Mouse (Mus musculus): Measurements from ENCODE around the gene Drd3.

DNA sequence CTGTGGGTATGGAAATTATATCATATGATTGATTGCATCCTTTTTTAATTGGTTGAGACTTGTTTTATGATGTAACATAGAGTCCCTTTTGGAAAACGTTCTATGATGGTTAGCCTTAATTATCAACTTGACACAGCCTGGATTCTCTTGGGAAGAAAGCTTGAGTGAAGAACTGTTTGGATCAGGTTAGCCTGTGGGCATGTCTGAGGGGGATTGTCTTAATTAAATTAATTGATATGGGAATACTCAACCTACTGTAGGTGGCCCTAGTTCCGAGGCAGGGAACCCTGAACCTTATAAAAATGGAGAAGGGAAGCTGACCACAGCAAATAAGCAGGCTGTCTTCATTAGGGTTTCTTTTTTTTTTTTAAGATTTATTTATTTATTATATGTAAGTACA lies 12.9 kb upstream of the Drd3 start:
- TF ChIP-seq CTCF (IDR thresholded peaks at IDR 0.05; ENCODE audit: borderline replicate concordance, extremely low read depth, insufficient read depth, insufficient read length): no peak
- TF ChIP-seq POLR2A (IDR thresholded peaks at IDR 0.05; ENCODE audit: borderline replicate concordance, extremely low read depth, insufficient read depth, insufficient read length, poor library complexity, severe bottlenecking): no peak

Measured in brain, embryonic 14.5 days (tissue).